Mouse (Mus musculus) small intestine, adult 2 months (tissue): Measurements from ENCODE around the gene Ssh2.

Experiments
- CTCF ChIP-seq: fragments of 200-500 bp; IDR thresholded peaks from 2 replicates; pipeline ENCODE4 v1.5.1; 2012; ENCODE audit warnings: low read depth, mild to moderate bottlenecking, control low read depth, inconsistent platforms, low read length, moderate library complexity, mixed read lengths; ENCODE audit not compliant: insufficient replicate concordance, insufficient read length; ENCODE audit errors: extremely low read depth
- POLR2A ChIP-seq: fragments of 200-500 bp; IDR thresholded peaks from 2 replicates; pipeline ENCODE4 v1.6.1; 2012; ENCODE audit warnings: low read depth, mild to moderate bottlenecking, control low read depth, inconsistent platforms, low read length, moderate library complexity

DNA sequence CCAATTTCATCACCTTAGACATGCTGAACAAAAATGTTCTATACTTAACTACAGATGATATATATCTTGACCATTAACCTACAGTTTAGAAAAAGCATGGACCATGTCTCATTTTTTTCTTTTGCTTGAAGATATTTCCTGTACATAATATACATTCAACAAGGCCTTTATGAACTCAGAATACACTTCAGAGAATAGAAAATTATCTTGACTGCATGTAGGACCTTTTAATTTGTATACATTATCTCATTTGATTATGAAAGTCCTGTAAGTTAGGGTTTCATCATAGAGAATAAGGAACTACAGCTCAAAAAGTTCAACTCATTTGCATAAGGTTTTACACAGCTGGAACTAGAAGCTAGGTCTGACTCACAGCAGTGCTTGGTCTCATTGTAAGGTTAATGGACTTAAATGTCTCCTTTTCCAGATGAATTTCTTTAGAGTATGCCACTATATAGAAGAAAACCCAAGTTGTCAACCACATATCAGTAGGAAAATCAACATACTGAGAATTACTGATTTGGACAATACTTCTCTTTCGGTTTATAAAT, 1.9 kb upstream of the Ssh2 start:
- no peak for TF ChIP-seq POLR2A
- TF ChIP-seq CTCF: no peak
